Mouse (Mus musculus) liver, embryonic 13.5 days (tissue): ENCODE measurements at regions not wholly inside any gene's neighbourhood (a gene's known extent, or its start where the extent isn't known, plus 50 kb on each side); places are given as distances from the start of the nearest gene placed in this dataset.
A peak's percentile ranks its signal among the peaks of the same experiment; 100 is the strongest.
"Not testable (repeated sequence)": the region's sequence is repeated elsewhere in the genome, so short reads cannot be mapped to it uniquely, and the experiment has no call there.

ENCODE experiments used
- ATAC-seq: fragments of 200-750 bp; cut with Nextera tagmentation; 2 replicates; pipeline ENCODE4 v1.8.0; 2017; ENCODE audit warnings: low read depth, mild to moderate bottlenecking, moderate number of reproducible peaks, moderate library complexity
- DNase-seq: peaks from one replicate; pipeline ENCODE4 v3.0.0; 2022
- H3K27ac ChIP-seq: fragments of 300-500 bp; sonication (generic); 2 replicates; pipeline ENCODE4 v1.5.1; 2015; ENCODE audit warnings: moderate library complexity, mild to moderate bottlenecking, inconsistent platforms
- H3K27me3 ChIP-seq: fragments of 300-500 bp; sonication (generic); 2 replicates; pipeline ENCODE4 v1.6.1; 2015; ENCODE audit warnings: mild to moderate bottlenecking, inconsistent platforms
- H3K36me3 ChIP-seq: fragments of 300-500 bp; sonication (generic); 2 replicates; pipeline ENCODE4 v1.6.1; 2015; ENCODE audit warnings: mild to moderate bottlenecking, inconsistent platforms
- H3K4me1 ChIP-seq: fragments of 300-500 bp; sonication (generic); replicated peaks from 2 replicates; pipeline ENCODE4 v1.6.1; 2015; ENCODE audit warnings: inconsistent platforms
- H3K4me2 ChIP-seq: fragments of 300-500 bp; sonication (generic); 2 replicates; pipeline ENCODE4 v1.6.1; 2015; ENCODE audit warnings: inconsistent platforms, mild to moderate bottlenecking, moderate library complexity
- H3K4me3 ChIP-seq: fragments of 300-500 bp; sonication (generic); replicated peaks from 2 replicates; pipeline ENCODE4 v1.5.1; 2015; ENCODE audit warnings: mild to moderate bottlenecking, inconsistent platforms
- H3K9ac ChIP-seq: fragments of 300-500 bp; sonication (generic); 2 replicates; pipeline ENCODE4 v1.6.1; 2015; ENCODE audit warnings: mild to moderate bottlenecking, inconsistent platforms
- H3K9me3 ChIP-seq: fragments of 300-500 bp; sonication (generic); replicated peaks from 2 replicates; pipeline ENCODE4 v1.6.1; 2016; ENCODE audit warnings: inconsistent platforms
- WGBS: fragments of 180-500 bp; shearing (Covaris S2); methylation state at CpG from one replicate; pipeline ENCODE4 v1.1.7; 2015; ENCODE audit not compliant: insufficient replicate concordance; 5-methylcytosine and 5-hydroxymethylcytosine counted together

- no peak overlapping the region for H3K4me3 ChIP-seq
- no peak overlapping the region for H3K4me2 ChIP-seq
- H3K27ac ChIP-seq: no peak overlapping the region
- no peaks in the 10 kb centered on the region for H3K27me3 ChIP-seq
- H3K9me3 ChIP-seq: no peaks in the 10 kb centered on the region
- DNase-seq (no peak), ATAC-seq (no peak)
- no peaks in the 10 kb centered on the region for H3K36me3 ChIP-seq
- H3K9ac ChIP-seq: no peak overlapping the region
- 77% methylated on average over 2 of the region's 2 CpGs for WGBS
- H3K4me1 ChIP-seq: no peaks in the 10 kb centered on the region
Measured at GRCm38 (mm10) chr14:14518841-14519240, 117.7 kb downstream of the Olfr721-ps1 start.

GRCm38 (mm10) chr14:14520195-14520594 is 119.1 kb downstream of the Olfr721-ps1 start:
- ATAC-seq: no peak
- no peaks in the 10 kb centered on the region for H3K4me1 ChIP-seq
- no peak for DNase-seq
- no peaks in the 10 kb centered on the region for H3K9me3 ChIP-seq
- H3K4me2 ChIP-seq: no peak overlapping the region
- no peak overlapping the region for H3K4me3 ChIP-seq
- no peak overlapping the region for H3K9ac ChIP-seq
- H3K27ac ChIP-seq: no peak overlapping the region
- no peaks in the 10 kb centered on the region for H3K36me3 ChIP-seq
- H3K27me3 ChIP-seq: no peaks in the 10 kb centered on the region

GRCm38 (mm10) chr14:14521331-14521730 is 120.2 kb downstream of the Olfr721-ps1 start:
- not testable (repeated sequence) for H3K4me3 ChIP-seq, H3K9ac ChIP-seq, DNase-seq, H3K4me2 ChIP-seq, H3K27ac ChIP-seq, H3K9me3 ChIP-seq, H3K36me3 ChIP-seq, H3K27me3 ChIP-seq, H3K4me1 ChIP-seq, ATAC-seq
- WGBS: 48% methylated on average over 6 of the region's 6 CpGs

- Histone ChIP-seq H3K27me3 (no peaks in the 10 kb centered on the region), H3K4me1 (no peaks in the 10 kb centered on the region), H3K27ac (no peak overlapping the region), H3K9me3 (no peaks in the 10 kb centered on the region), H3K36me3 (no peaks in the 10 kb centered on the region), H3K9ac (no peak overlapping the region), H3K4me2 (no peak overlapping the region), H3K4me3 (no peak overlapping the region)
- 58% methylated on average over 4 of the region's 4 CpGs for WGBS
- no peak for ATAC-seq
- DNase-seq: no peak
Measured at GRCm38 (mm10) chr14:14525225-14525624, 124.1 kb downstream of the Olfr721-ps1 start.

GRCm38 (mm10) chr14:14528437-14528836 is 127.3 kb downstream of the Olfr721-ps1 start:
- DNase-seq: no peak
- no peak overlapping the region for H3K4me2 ChIP-seq
- no peak overlapping the region for H3K9ac ChIP-seq
- H3K27ac ChIP-seq: no peak overlapping the region
- H3K9me3 ChIP-seq: no peaks in the 10 kb centered on the region
- H3K36me3 ChIP-seq: no peaks in the 10 kb centered on the region
- ATAC-seq: peak; percentile 67
- no peaks in the 10 kb centered on the region for H3K27me3 ChIP-seq
- no peaks in the 10 kb centered on the region for H3K4me1 ChIP-seq
- H3K4me3 ChIP-seq: no peak overlapping the region
- 44% methylated on average over 1 of the region's 1 CpGs for WGBS

- H3K4me1 ChIP-seq: no peaks in the 10 kb centered on the region
- H3K9ac ChIP-seq: no peak overlapping the region
- DNase-seq (no peak), ATAC-seq (no peak)
- no peak overlapping the region for H3K4me3 ChIP-seq
- no peak overlapping the region for H3K4me2 ChIP-seq
- no peaks in the 10 kb centered on the region for H3K36me3 ChIP-seq
- no peaks in the 10 kb centered on the region for H3K27me3 ChIP-seq
- H3K9me3 ChIP-seq: no peaks in the 10 kb centered on the region
- H3K27ac ChIP-seq: no peak overlapping the region
Measured at GRCm38 (mm10) chr14:14541206-14541605, 140.1 kb downstream of the Olfr721-ps1 start.

GRCm38 (mm10) chr14:14541705-14542104 is 140.6 kb downstream of the Olfr721-ps1 start:
- WGBS: 42% methylated on average over 3 of the region's 3 CpGs
- Histone ChIP-seq H3K9ac (no peak overlapping the region), H3K4me2 (no peak overlapping the region), H3K36me3 (no peaks in the 10 kb centered on the region), H3K4me1 (no peaks in the 10 kb centered on the region), H3K27ac (no peak overlapping the region), H3K9me3 (no peaks in the 10 kb centered on the region), H3K4me3 (no peak overlapping the region), H3K27me3 (no peaks in the 10 kb centered on the region)
- DNase-seq (no peak), ATAC-seq (no peak)

GRCm38 (mm10) chr14:14544236-14544635 is 143.1 kb downstream of the Olfr721-ps1 start:
- Histone ChIP-seq H3K4me3 (no peak overlapping the region), H3K27ac (no peak overlapping the region), H3K9ac (no peak overlapping the region), H3K9me3 (no peaks in the 10 kb centered on the region), H3K4me1 (no peaks in the 10 kb centered on the region), H3K4me2 (no peak overlapping the region), H3K36me3 (no peaks in the 10 kb centered on the region), H3K27me3 (no peaks in the 10 kb centered on the region)
- ATAC-seq (no peak), DNase-seq (no peak)
- WGBS: 62% methylated on average over 7 of the region's 7 CpGs

- Histone ChIP-seq H3K27me3 (no peaks in the 10 kb centered on the region), H3K36me3 (no peaks in the 10 kb centered on the region), H3K9me3 (no peaks in the 10 kb centered on the region), H3K9ac (no peak overlapping the region), H3K4me1 (no peaks in the 10 kb centered on the region), H3K4me2 (no peak overlapping the region), H3K4me3 (no peak overlapping the region), H3K27ac (no peak overlapping the region)
- DNase-seq: no peak
- no peak for ATAC-seq
- 58% methylated on average over 2 of the region's 2 CpGs for WGBS
Measured at GRCm38 (mm10) chr14:14552201-14552600, 149.9 kb upstream of the Slc4a7 start.

- Histone ChIP-seq H3K27me3 (no peaks in the 10 kb centered on the region), H3K4me2 (no peak overlapping the region), H3K36me3 (no peaks in the 10 kb centered on the region), H3K9ac (no peak overlapping the region), H3K4me3 (no peak overlapping the region), H3K9me3 (no peaks in the 10 kb centered on the region), H3K27ac (no peak overlapping the region), H3K4me1 (no peaks in the 10 kb centered on the region)
- DNase-seq (no peak), ATAC-seq (no peak)
- 43% methylated on average over 4 of the region's 4 CpGs for WGBS
Measured at GRCm38 (mm10) chr14:14574851-14575250, 127.2 kb upstream of the Slc4a7 start.

GRCm38 (mm10) chr14:14591939-14592338 is 110.1 kb upstream of the Slc4a7 start:
- Histone ChIP-seq H3K36me3 (no peaks in the 10 kb centered on the region), H3K9ac (no peak overlapping the region), H3K27ac (no peak overlapping the region), H3K4me3 (no peak overlapping the region), H3K4me2 (no peak overlapping the region), H3K9me3 (no peaks in the 10 kb centered on the region), H3K27me3 (no peaks in the 10 kb centered on the region), H3K4me1 (no peaks in the 10 kb centered on the region)
- ATAC-seq: no peak
- 60% methylated on average over 2 of the region's 2 CpGs for WGBS
- DNase-seq: no peak

GRCm38 (mm10) chr14:14594753-14595152 is 107.3 kb upstream of the Slc4a7 start:
- ATAC-seq (no peak), DNase-seq (no peak)
- no peak overlapping the region for H3K27ac ChIP-seq
- H3K9me3 ChIP-seq: no peaks in the 10 kb centered on the region
- 58% methylated on average over 6 of the region's 6 CpGs for WGBS
- H3K4me3 ChIP-seq: no peak overlapping the region
- no peaks in the 10 kb centered on the region for H3K4me1 ChIP-seq
- H3K27me3 ChIP-seq: no peaks in the 10 kb centered on the region
- H3K36me3 ChIP-seq: no peaks in the 10 kb centered on the region
- no peak overlapping the region for H3K9ac ChIP-seq
- no peak overlapping the region for H3K4me2 ChIP-seq
